Mouse (Mus musculus) MEL (cell line): ENCODE measurements at regions not wholly inside any gene's neighbourhood (a gene's known extent, or its start where the extent isn't known, plus 50 kb on each side); places are given as distances from the start of the nearest gene placed in this dataset.

Source experiments
- DNase-seq: peaks from one replicate; pipeline ENCODE4 v3.0.0; 2011; ENCODE audit warnings: low read depth, low spot score
- H3K27ac ChIP-seq: 2 replicates; pipeline ENCODE4 v1.5.1; 2012; ENCODE audit warnings: low read depth, mild to moderate bottlenecking, control low read depth, low read length, moderate library complexity; ENCODE audit not compliant: control insufficient read depth
- H3K27me3 ChIP-seq, 2 experiments: fragments of 150-350 bp in 1 of 2; sonication (generic) in 1 of 2; 2 replicates each; pipeline ENCODE4 v1.6.1; 2012; ENCODE audit warnings: low read length in 2 of 2, mild to moderate bottlenecking in 2 of 2, improper control_type of control experiment in 1 of 2, moderate library complexity in 1 of 2; ENCODE audit not compliant: insufficient read depth in 2 of 2, control insufficient read depth in 1 of 2
- H3K36me3 ChIP-seq, 2 experiments: 2 replicates each; pipeline ENCODE4 v1.6.1; 2012 to 2014; ENCODE audit warnings: low read length in 2 of 2, improper control_type of control experiment in 1 of 2, inconsistent platforms in 1 of 2, mild to moderate bottlenecking in 1 of 2; ENCODE audit not compliant: insufficient read depth in 2 of 2, control insufficient read depth in 1 of 2
- H3K4me1 ChIP-seq, 2 experiments: fragments of 150-350 bp in 1 of 2; sonication (generic) in 1 of 2; 2 replicates each; pipeline ENCODE4 v1.6.1; 2012; ENCODE audit warnings: low read length in 2 of 2, improper control_type of control experiment in 1 of 2, mild to moderate bottlenecking in 1 of 2; ENCODE audit not compliant: insufficient read depth in 2 of 2, control insufficient read depth in 1 of 2
- H3K4me3 ChIP-seq, 2 experiments: fragments of 150-350 bp in 1 of 2; sonication (generic) in 1 of 2; 2 replicates each; pipeline ENCODE4 v1.5.1; 2012; ENCODE audit warnings: low read depth in 2 of 2, low read length in 2 of 2, mild to moderate bottlenecking in 2 of 2, moderate library complexity in 2 of 2, control low read depth in 1 of 2, improper control_type of control experiment in 1 of 2; ENCODE audit not compliant: control insufficient read depth in 1 of 2, insufficient read depth in 1 of 2
- H3K79me2 ChIP-seq: 2 replicates; pipeline ENCODE4 v1.6.1; 2012; ENCODE audit warnings: mild to moderate bottlenecking, low read length, moderate library complexity; ENCODE audit not compliant: control insufficient read depth, poor library complexity, insufficient read depth
- H3K9ac ChIP-seq: 2 replicates; pipeline ENCODE4 v1.6.1; 2012; ENCODE audit warnings: low read depth, mild to moderate bottlenecking, control low read depth, low read length, moderate library complexity; ENCODE audit not compliant: control insufficient read depth, poor library complexity, severe bottlenecking
- H3K9me3 ChIP-seq: fragments of 150-350 bp; sonication (generic); replicated peaks from 2 replicates; pipeline ENCODE4 v1.6.1; 2012; ENCODE audit warnings: mild to moderate bottlenecking, low read length, improper control_type of control experiment, moderate library complexity; ENCODE audit not compliant: insufficient read depth
- BHLHE40 ChIP-seq: IDR thresholded peaks from 2 replicates; pipeline ENCODE4 v1.6.1; 2012; ENCODE audit warnings: low read depth, mild to moderate bottlenecking, inconsistent platforms, low read length, improper control_type of control experiment, borderline replicate concordance
- CHD1 ChIP-seq: IDR thresholded peaks from 2 replicates; pipeline ENCODE4 v1.6.1; 2012; ENCODE audit warnings: low read depth, mild to moderate bottlenecking, inconsistent platforms, low read length, improper control_type of control experiment
- CHD2 ChIP-seq: IDR thresholded peaks from 2 replicates; pipeline ENCODE4 v1.6.1; 2011; ENCODE audit warnings: low read length, improper control_type of control experiment
- CTCF ChIP-seq, 3 experiments: IDR thresholded peaks in 2 of 3; conservative IDR thresholded peaks in 1 of 3; 2 replicates each; pipeline ENCODE4 v1.5.1; 2011 to 2012; ENCODE audit warnings: low read length in 3 of 3, low read depth in 2 of 3, mild to moderate bottlenecking in 2 of 3, improper control_type of control experiment in 1 of 3, inconsistent platforms in 1 of 3, mixed read lengths in 1 of 3, moderate library complexity in 1 of 3; ENCODE audit not compliant: control insufficient read depth in 1 of 3, insufficient read depth in 1 of 3, poor library complexity in 1 of 3, severe bottlenecking in 1 of 3
- ETS1 ChIP-seq: IDR thresholded peaks from 2 replicates; pipeline ENCODE4 v1.6.1; 2012; ENCODE audit warnings: low read depth, mild to moderate bottlenecking, inconsistent platforms, low read length, improper control_type of control experiment, moderate library complexity
- GABPA ChIP-seq: IDR thresholded peaks from 2 replicates; pipeline ENCODE4 v1.6.1; 2012; ENCODE audit warnings: low read depth, mild to moderate bottlenecking, inconsistent platforms, low read length, improper control_type of control experiment, moderate library complexity
- GATA1 ChIP-seq: IDR thresholded peaks from 2 replicates; pipeline ENCODE4 v1.6.1; 2011; ENCODE audit warnings: low read depth, low read length, improper control_type of control experiment
- HCFC1 ChIP-seq: IDR thresholded peaks from 2 replicates; pipeline ENCODE4 v1.6.1; 2012; ENCODE audit warnings: low read depth, mild to moderate bottlenecking, inconsistent platforms, low read length, improper control_type of control experiment, moderate library complexity
- JUND ChIP-seq: IDR thresholded peaks from 2 replicates; pipeline ENCODE4 v1.6.1; 2011; ENCODE audit warnings: low read depth, mild to moderate bottlenecking, improper control_type of control experiment, low read length
- KAT2A ChIP-seq: conservative IDR thresholded peaks from 2 replicates; pipeline ENCODE4 v1.6.1; 2012; ENCODE audit warnings: low read depth, low read length, improper control_type of control experiment, inconsistent platforms
- MAX ChIP-seq: IDR thresholded peaks from 2 replicates; pipeline ENCODE4 v1.6.1; 2011; ENCODE audit warnings: low read length, improper control_type of control experiment
- MAZ ChIP-seq: IDR thresholded peaks from 2 replicates; pipeline ENCODE4 v1.6.1; 2012; ENCODE audit warnings: low read depth, mild to moderate bottlenecking, inconsistent platforms, low read length, improper control_type of control experiment
- MEF2A ChIP-seq: IDR thresholded peaks from 2 replicates; pipeline ENCODE4 v1.6.1; 2014; ENCODE audit warnings: low read depth, mild to moderate bottlenecking, inconsistent platforms, low read length, improper control_type of control experiment; ENCODE audit not compliant: poor library complexity, insufficient replicate concordance, severe bottlenecking; ENCODE audit errors: extremely low read depth
- MXI1 ChIP-seq: IDR thresholded peaks from 2 replicates; pipeline ENCODE4 v1.6.1; 2011; ENCODE audit warnings: mild to moderate bottlenecking, low read depth, low read length, improper control_type of control experiment
- MYB ChIP-seq: IDR thresholded peaks from 2 replicates; pipeline ENCODE4 v1.6.1; 2011; ENCODE audit warnings: mild to moderate bottlenecking, low read depth, low read length, improper control_type of control experiment
- MYC ChIP-seq: IDR thresholded peaks from 2 replicates; pipeline ENCODE4 v1.6.1; 2011; ENCODE audit warnings: low read depth, mild to moderate bottlenecking, low read length, improper control_type of control experiment, moderate library complexity
- NELFE ChIP-seq: IDR thresholded peaks from 2 replicates; pipeline ENCODE4 v1.6.1; 2011; ENCODE audit warnings: low read depth, low read length, improper control_type of control experiment
- POLR2A ChIP-seq, 2 experiments: IDR thresholded peaks; 2 replicates each; pipeline ENCODE4 v1.6.1; 2011 to 2012; ENCODE audit warnings: low read length in 2 of 2, mild to moderate bottlenecking in 2 of 2, control low read depth in 1 of 2, improper control_type of control experiment in 1 of 2, low read depth in 1 of 2, moderate library complexity in 1 of 2; ENCODE audit not compliant: control insufficient read depth in 1 of 2, insufficient read depth in 1 of 2, poor library complexity in 1 of 2
- RAD21 ChIP-seq: IDR thresholded peaks from 2 replicates; pipeline ENCODE4 v1.6.1; 2011; ENCODE audit warnings: mild to moderate bottlenecking, low read depth, low read length, improper control_type of control experiment
- RCOR1 ChIP-seq: IDR thresholded peaks from 2 replicates; pipeline ENCODE4 v1.6.1; 2012; ENCODE audit warnings: low read depth, mild to moderate bottlenecking, inconsistent platforms, low read length, improper control_type of control experiment
- SIN3A ChIP-seq: IDR thresholded peaks from 2 replicates; pipeline ENCODE4 v1.6.1; 2012; ENCODE audit warnings: low read length, improper control_type of control experiment, inconsistent platforms
- SMC3 ChIP-seq: IDR thresholded peaks from 2 replicates; pipeline ENCODE4 v1.6.1; 2011; ENCODE audit warnings: low read depth, low read length, improper control_type of control experiment
- TAL1 ChIP-seq: IDR thresholded peaks from 2 replicates; pipeline ENCODE4 v1.6.1; 2012; ENCODE audit warnings: mild to moderate bottlenecking, inconsistent platforms, low read length, moderate library complexity, mixed read lengths
- TBP ChIP-seq: IDR thresholded peaks from 2 replicates; pipeline ENCODE4 v1.8.0; 2011; ENCODE audit warnings: low read depth, low read length, improper control_type of control experiment
- UBTF ChIP-seq: IDR thresholded peaks from 2 replicates; pipeline ENCODE4 v1.6.1; 2012; ENCODE audit warnings: low read depth, mild to moderate bottlenecking, inconsistent platforms, low read length, improper control_type of control experiment, moderate library complexity, borderline replicate concordance; ENCODE audit not compliant: insufficient read depth
- USF1 ChIP-seq: IDR thresholded peaks from 2 replicates; pipeline ENCODE4 v1.6.1; 2014; ENCODE audit warnings: low read depth, mild to moderate bottlenecking, inconsistent platforms, low read length, improper control_type of control experiment, moderate library complexity
- USF2 ChIP-seq, 2 experiments: IDR thresholded peaks; 2 replicates each; pipeline ENCODE4 v1.6.1; 2011 to 2012; ENCODE audit warnings: improper control_type of control experiment in 2 of 2, low read length in 2 of 2, borderline replicate concordance in 1 of 2, inconsistent platforms in 1 of 2, low read depth in 1 of 2, mild to moderate bottlenecking in 1 of 2; ENCODE audit not compliant: insufficient read depth in 1 of 2
- ZC3H11A ChIP-seq: IDR thresholded peaks from 2 replicates; pipeline ENCODE4 v1.6.1; 2012; ENCODE audit warnings: low read depth, mild to moderate bottlenecking, inconsistent platforms, low read length, improper control_type of control experiment
- ZKSCAN1 ChIP-seq: IDR thresholded peaks from 2 replicates; pipeline ENCODE4 v1.6.1; 2012; ENCODE audit warnings: low read depth, mild to moderate bottlenecking, inconsistent platforms, low read length, improper control_type of control experiment, moderate library complexity
- ZMIZ1 ChIP-seq: IDR thresholded peaks from 2 replicates; pipeline ENCODE4 v1.6.1; 2012; ENCODE audit warnings: low read depth, mild to moderate bottlenecking, inconsistent platforms, low read length, improper control_type of control experiment, moderate library complexity

DNA sequence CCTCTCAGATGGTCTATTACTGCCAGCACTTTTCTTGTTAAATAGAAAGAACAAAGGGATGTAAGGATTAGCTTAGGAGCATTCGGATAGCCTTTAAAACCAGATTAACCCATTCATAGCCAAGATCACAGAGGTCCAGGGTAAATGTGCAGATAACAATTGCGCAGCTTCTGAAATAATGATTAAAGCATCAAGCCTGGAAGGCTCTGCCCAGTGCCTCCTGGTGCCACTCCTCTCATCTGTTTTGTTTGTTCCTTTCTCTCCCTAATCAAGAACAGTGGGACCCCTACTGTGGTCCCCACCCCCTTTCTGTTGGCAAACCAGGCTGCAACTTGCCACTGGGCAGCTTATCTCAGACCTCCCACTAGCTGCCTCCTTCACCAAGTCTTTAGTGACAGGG, 131.8 kb upstream of the Egln3 start:
- no peak overlapping the region for H3K27ac ChIP-seq
- DNase-seq, result no peak
- H3K9me3 ChIP-seq, result no peaks in the 10 kb centered on the region
- no peak overlapping the region for H3K4me3 ChIP-seq
- TF ChIP-seq ZKSCAN1 (no peak), MAZ (no peak), JUND (no peak), TBP (no peak), SIN3A (no peak), HCFC1 (no peak), KAT2A (no peak), GATA1 (no peak), USF1 (no peak), NELFE (no peak), USF2 (IDR thresholded peaks at IDR 0.05; ENCODE audit: borderline replicate concordance in 1 of 2, insufficient read depth in 1 of 2, low read depth in 1 of 2, low read length in 2 of 2) (no peak), UBTF (no peak), TAL1 (no peak), MXI1 (no peak), CHD2 (no peak), CTCF (IDR thresholded peaks at IDR 0.05 in 2 of 3, conservative IDR thresholded peaks at IDR 0.05 in 1 of 3; ENCODE audit: control insufficient read depth in 1 of 3, insufficient read depth in 1 of 3, low read depth in 2 of 3, low read length in 3 of 3, poor library complexity in 1 of 3, severe bottlenecking in 1 of 3) (no peak), ZMIZ1 (no peak), POLR2A (IDR thresholded peaks at IDR 0.05; ENCODE audit: control insufficient read depth in 1 of 2, insufficient read depth in 1 of 2, low read depth in 1 of 2, low read length in 2 of 2, poor library complexity in 1 of 2) (no peak), GABPA (no peak), RAD21 (no peak)
- peaks cover 2 to 6% of the 10 kb centered on the region in 2 experiments; a peak in 2 of 4 replicates for H3K27me3 ChIP-seq
- H3K9ac ChIP-seq, result no peak overlapping the region
- no peaks in the 10 kb centered on the region for H3K36me3 ChIP-seq
- no peaks in the 10 kb centered on the region for H3K4me1 ChIP-seq
- H3K79me2 ChIP-seq, result no peaks in the 10 kb centered on the region

DNA sequence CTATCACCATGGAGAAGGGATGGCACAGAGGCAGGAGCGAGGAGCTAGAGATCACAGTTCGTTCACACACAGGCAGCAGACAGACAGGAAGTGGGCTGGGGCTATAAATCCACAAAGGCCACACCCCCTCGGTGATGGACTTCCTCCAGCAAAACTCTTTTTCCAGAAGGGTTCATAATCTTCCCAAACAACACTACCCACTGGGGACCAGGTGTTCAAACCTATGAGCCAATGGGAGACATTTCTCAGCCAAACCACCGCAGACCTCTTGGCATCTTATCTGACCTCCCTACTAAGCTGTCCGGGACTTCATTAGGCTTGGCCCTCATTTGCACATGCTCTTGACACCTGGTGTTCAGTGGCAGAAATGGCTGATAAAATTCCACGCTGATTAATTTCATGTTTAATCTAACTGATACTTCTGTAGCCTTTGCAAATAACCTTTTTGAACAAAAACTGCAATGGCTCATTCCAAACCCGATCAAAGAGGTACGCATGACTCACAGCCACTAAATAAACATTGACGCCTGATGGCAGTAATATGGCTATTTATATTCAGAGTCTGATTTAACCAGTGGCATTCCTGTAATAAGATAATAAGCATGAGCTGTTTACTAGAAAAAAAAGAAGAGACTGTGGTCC, 131.0 kb upstream of the Egln3 start:
- no peak overlapping the region for H3K4me3 ChIP-seq
- no peak overlapping the region for H3K27ac ChIP-seq
- H3K4me1 ChIP-seq, result no peaks in the 10 kb centered on the region
- H3K9ac ChIP-seq, result no peak overlapping the region
- TF ChIP-seq ETS1 (no peak), MAX (no peak), MYC (no peak), ZMIZ1 (no peak), BHLHE40 (no peak), RCOR1 (no peak), SIN3A (no peak), GABPA (no peak), KAT2A (no peak), MAZ (no peak), ZC3H11A (no peak), TAL1 (no peak), GATA1 (no peak), MYB (no peak), MEF2A (no peak), CHD1 (no peak), SMC3 (no peak), MXI1 (no peak)
- no peak for DNase-seq
- peaks cover 2 to 6% of the 10 kb centered on the region in 2 experiments; a peak in 2 of 4 replicates for H3K27me3 ChIP-seq
- no peaks in the 10 kb centered on the region for H3K36me3 ChIP-seq
- no peaks in the 10 kb centered on the region for H3K79me2 ChIP-seq
- no peaks in the 10 kb centered on the region for H3K9me3 ChIP-seq
